Mouse (Mus musculus) bone marrow macrophage, adult 2 months (primary cell): ENCODE measurements around the gene Hrct1.

Experiments
- CTCF ChIP-seq: IDR thresholded peaks from 2 replicates; pipeline ENCODE4 v1.5.1; 2012; ENCODE audit warnings: low read depth, mild to moderate bottlenecking, low read length, moderate library complexity
- POLR2A ChIP-seq: IDR thresholded peaks from 2 replicates; pipeline ENCODE4 v1.6.1; 2012; ENCODE audit warnings: mild to moderate bottlenecking, low read depth, low read length, borderline replicate concordance

GRCm38 (mm10) chr4:43759571-43760418, 32.8 kb downstream of the Hrct1 start:
- TF ChIP-seq CTCF: no peak
- TF ChIP-seq POLR2A: no peak
